Mouse (Mus musculus) kidney, postnatal 14 days (tissue): Measurements from ENCODE around the gene Kcnq2.

Experiments used
- DNase-seq: peaks from one replicate; pipeline ENCODE4 v3.0.0; 2022; ENCODE audit warnings: mixed read lengths

Gene Kcnq2

GRCm38 (mm10) chr2:181102161-181102560 is 32.9 kb downstream of the Kcnq2 start:
- DNase-seq: no peak

GRCm38 (mm10) chr2:181101626-181102025 is 33.5 kb downstream of the Kcnq2 start:
- DNase-seq: no peak

GRCm38 (mm10) chr2:181100087-181100486 is 35.0 kb downstream of the Kcnq2 start:
- DNase-seq: no peak

- no peak for DNase-seq
Observed at GRCm38 (mm10) chr2:181090123-181090522, 45.0 kb downstream of the Kcnq2 start.

- no peak for DNase-seq
Observed at GRCm38 (mm10) chr2:181084997-181085396, 50.1 kb downstream of the Kcnq2 start.

GRCm38 (mm10) chr2:181083945-181084344 is 51.2 kb downstream of the Kcnq2 start:
- no peak for DNase-seq

GRCm38 (mm10) chr2:181080886-181081285 is 54.2 kb downstream of the Kcnq2 start:
- no peak for DNase-seq

- no peak for DNase-seq
Observed at GRCm38 (mm10) chr2:181079518-181079917, 55.6 kb downstream of the Kcnq2 start.

GRCm38 (mm10) chr2:181078908-181079307 is 56.2 kb downstream of the Kcnq2 start:
- DNase-seq: no peak

GRCm38 (mm10) chr2:181075501-181075900 is 59.6 kb downstream of the Kcnq2 start:
- DNase-seq: no peak

- no peak for DNase-seq
Observed at GRCm38 (mm10) chr2:181072403-181072714, 62.7 kb downstream of the Kcnq2 start.

- peak; percentile 82 for DNase-seq
Observed at GRCm38 (mm10) chr2:181071706-181072402, 63.2 kb downstream of the Kcnq2 start.

- DNase-seq: no peak
Observed at GRCm38 (mm10) chr2:181070136-181070535, 65.0 kb downstream of the Kcnq2 start.

- no peak for DNase-seq
Observed at GRCm38 (mm10) chr2:181068499-181068898, 66.6 kb downstream of the Kcnq2 start.

GRCm38 (mm10) chr2:181065827-181066226 is 69.3 kb downstream of the Kcnq2 start:
- DNase-seq: no peak

- peak; percentile 82 for DNase-seq
Observed at GRCm38 (mm10) chr2:181060127-181060526, 75.0 kb downstream of the Kcnq2 start.

GRCm38 (mm10) chr2:181058193-181058592 is 76.9 kb downstream of the Kcnq2 start:
- DNase-seq: no peak

- no peak for DNase-seq
Observed at GRCm38 (mm10) chr2:181057341-181057740, 77.8 kb downstream of the Kcnq2 start.

GRCm38 (mm10) chr2:181052171-181052570 is 82.9 kb downstream of the Kcnq2 start:
- DNase-seq: no peak

- DNase-seq: no peak
Observed at GRCm38 (mm10) chr2:181048986-181049385, 86.1 kb downstream of the Kcnq2 start.

- DNase-seq: peak; percentile 17
Observed at GRCm38 (mm10) chr2:181048252-181048945, 86.7 kb downstream of the Kcnq2 start.

GRCm38 (mm10) chr2:181044001-181044400 is 91.1 kb downstream of the Kcnq2 start:
- no peak for DNase-seq

- peak; percentile 65 for DNase-seq
Observed at GRCm38 (mm10) chr2:181043437-181043836, 91.7 kb downstream of the Kcnq2 start, which contains the start of gene Chrna4. TSS of gene Chrna4 (minus strand) at chr2:181043546.

GRCm38 (mm10) chr2:181042376-181042775 is 92.7 kb downstream of the Kcnq2 start:
- peak; percentile 13 for DNase-seq

- peak; percentile 79 for DNase-seq
Observed at GRCm38 (mm10) chr2:181041941-181042340, 93.2 kb downstream of the Kcnq2 start.
